Mouse (Mus musculus) T-helper 17 cell (primary cell): ENCODE data around the gene C2cd6.

Experiments
- in situ Hi-C, 2 experiments: fragments of 300-600 bp; cut with MboI, MseI; formaldehyde crosslinking; loops; 1 replicate in 1 of 2; 2 replicates in 1 of 2; pipeline ENCODE4 v1.15.1; 2025; ENCODE audit warnings: high pct_unique_total_duplicates in 2 of 2

The C2cd6 gene

GRCm38 (mm10) chr1:59094705-59095104 lies at the start of gene C2cd6:
TSS of gene C2cd6 (minus strand) at chr1:59094900.
- in situ Hi-C loops: no loop called here

- in situ Hi-C loops: loop anchor here (5.0 to 25.0 kb wide), 3 partner anchors 94 to 368 kb away; partner anchors contain the start of genes Als2 (in 1 of the 2) and Casp8 (in 1 of the 2)
Measured at GRCm38 (mm10) chr1:59142809-59143208, 48.1 kb upstream of the C2cd6 start.

GRCm38 (mm10) chr1:59134419-59134818 lies 39.7 kb upstream of the C2cd6 start:
- in situ Hi-C loops: loop anchor here in 1 of 2 experiments (25.0 kb wide), 1 partner anchor 347 kb away; the partner anchor contains the start of gene Casp8

GRCm38 (mm10) chr1:59128879-59129278 lies 34.2 kb upstream of the C2cd6 start:
- in situ Hi-C loops: loop anchor here in 1 of 2 experiments (25.0 kb wide), 1 partner anchor 342 kb away; the partner anchor contains the start of gene Casp8

- in situ Hi-C loops: loop anchor here in 1 of 2 experiments (25.0 kb wide), 1 partner anchor 338 kb away; the partner anchor contains the start of gene Casp8
Measured at GRCm38 (mm10) chr1:59125558-59125957, 30.9 kb upstream of the C2cd6 start.

GRCm38 (mm10) chr1:59119720-59120457 lies 25.2 kb upstream of the C2cd6 start, which contains the start of gene Tmem237:
TSS of gene Tmem237 (minus strand) at chr1:59120408.
- in situ Hi-C loops: no loop called here

GRCm38 (mm10) chr1:59110524-59110923 lies 15.8 kb upstream of the C2cd6 start:
- in situ Hi-C loops: no loop called here

GRCm38 (mm10) chr1:59102071-59102470 lies 7.4 kb upstream of the C2cd6 start:
- in situ Hi-C loops: no loop called here

- in situ Hi-C loops: no loop called here
Measured at GRCm38 (mm10) chr1:59101020-59101419, 6.3 kb upstream of the C2cd6 start.

GRCm38 (mm10) chr1:59070867-59071266 lies 23.8 kb downstream of the C2cd6 start:
- in situ Hi-C loops: no loop called here

GRCm38 (mm10) chr1:59067976-59068375 lies 26.7 kb downstream of the C2cd6 start:
- in situ Hi-C loops: no loop called here

GRCm38 (mm10) chr1:59063697-59064096 lies 31.0 kb downstream of the C2cd6 start:
- in situ Hi-C loops: no loop called here

- in situ Hi-C loops: no loop called here
Measured at GRCm38 (mm10) chr1:59056955-59057354, 37.7 kb downstream of the C2cd6 start.

GRCm38 (mm10) chr1:59051306-59051705 lies 43.4 kb downstream of the C2cd6 start:
- in situ Hi-C loops: no loop called here

GRCm38 (mm10) chr1:59037723-59038122 lies 57.0 kb downstream of the C2cd6 start:
- in situ Hi-C loops: no loop called here

GRCm38 (mm10) chr1:59021556-59021955 lies 73.1 kb downstream of the C2cd6 start:
- in situ Hi-C loops: no loop called here

GRCm38 (mm10) chr1:59009250-59009649 lies 85.5 kb downstream of the C2cd6 start:
- in situ Hi-C loops: loop anchor here (5.0 to 10.0 kb wide), 4 partner anchors 138 to 1114 kb away; partner anchors contain the start of gene Als2 (in 1 of the 2)
